Mouse (Mus musculus) erythroblast, embryonic 14.5 days (primary cell): Measurements from ENCODE around the gene Gbx1.

Experiments
- GATA1 ChIP-seq: IDR thresholded peaks from 2 replicates; pipeline ENCODE4 v1.6.1; 2012; ENCODE audit warnings: low read length, inconsistent platforms, mixed read lengths
- TAL1 ChIP-seq: IDR thresholded peaks from 3 replicates; pipeline ENCODE4 v1.6.1; 2012; ENCODE audit warnings: low read length, inconsistent platforms, mixed read lengths

GRCm38 (mm10) chr5:24472884-24473619, 54.0 kb downstream of the Gbx1 start:
- TF ChIP-seq TAL1 (no peak), GATA1 (no peak)
